Mouse (Mus musculus): ENCODE data around the gene Cog7.

Cog7 gene

GRCm38 (mm10) chr7:121947513-121947912 lies 34.0 kb downstream of the Cog7 start:
- no peak for DNase-seq

- no peak for DNase-seq
Observed at GRCm38 (mm10) chr7:121946196-121946595, 35.3 kb downstream of the Cog7 start.

- no peak for DNase-seq
Observed at GRCm38 (mm10) chr7:121942371-121942770, 39.1 kb downstream of the Cog7 start.

- no peak for DNase-seq
Observed at GRCm38 (mm10) chr7:121941640-121942039, 39.9 kb downstream of the Cog7 start.

- DNase-seq, result no peak
Observed at GRCm38 (mm10) chr7:121941016-121941415, 40.5 kb downstream of the Cog7 start.

- no peak for DNase-seq
Observed at GRCm38 (mm10) chr7:121939729-121940128, 41.8 kb downstream of the Cog7 start.

- no peak for DNase-seq
Observed at GRCm38 (mm10) chr7:121939244-121939643, 42.3 kb downstream of the Cog7 start.

- no peak for DNase-seq
Observed at GRCm38 (mm10) chr7:121938124-121938891, 43.2 kb downstream of the Cog7 start.

GRCm38 (mm10) chr7:121936861-121937630 lies 44.5 kb downstream of the Cog7 start:
- DNase-seq, result no peak

GRCm38 (mm10) chr7:121935906-121936794 lies 45.4 kb downstream of the Cog7 start:
- DNase-seq, result peak; percentile 64

- no peak for DNase-seq
Observed at GRCm38 (mm10) chr7:121934346-121934745, 47.2 kb downstream of the Cog7 start.

- peak; percentile 31 for DNase-seq
Observed at GRCm38 (mm10) chr7:121933675-121934074, 47.8 kb downstream of the Cog7 start.

- peak; percentile 59 for DNase-seq
Observed at GRCm38 (mm10) chr7:121931246-121931645, 50.3 kb downstream of the Cog7 start.

GRCm38 (mm10) chr7:121927882-121928281 lies 53.6 kb downstream of the Cog7 start:
- no peak for DNase-seq

GRCm38 (mm10) chr7:121924361-121924760 lies 57.1 kb downstream of the Cog7 start:
- DNase-seq, result no peak

- DNase-seq, result no peak
Observed at GRCm38 (mm10) chr7:121913944-121914343, 67.6 kb downstream of the Cog7 start.

- no peak for DNase-seq
Observed at GRCm38 (mm10) chr7:121912250-121912649, 69.3 kb downstream of the Cog7 start.

GRCm38 (mm10) chr7:121906879-121907278 lies 74.6 kb downstream of the Cog7 start:
- no peak for DNase-seq

- DNase-seq, result no peak
Observed at GRCm38 (mm10) chr7:121902757-121903411, 78.6 kb downstream of the Cog7 start.

- DNase-seq, result peak; percentile 25
Observed at GRCm38 (mm10) chr7:121899940-121900339, 81.6 kb downstream of the Cog7 start.

GRCm38 (mm10) chr7:121899311-121899710 lies 82.2 kb downstream of the Cog7 start:
- DNase-seq, result peak; percentile 67

GRCm38 (mm10) chr7:121896689-121897088 lies 84.8 kb downstream of the Cog7 start:
- DNase-seq, result no peak
